Comparison of ENCODE assay signal across 8 mouse cellular contexts in the genomic region with DNA sequence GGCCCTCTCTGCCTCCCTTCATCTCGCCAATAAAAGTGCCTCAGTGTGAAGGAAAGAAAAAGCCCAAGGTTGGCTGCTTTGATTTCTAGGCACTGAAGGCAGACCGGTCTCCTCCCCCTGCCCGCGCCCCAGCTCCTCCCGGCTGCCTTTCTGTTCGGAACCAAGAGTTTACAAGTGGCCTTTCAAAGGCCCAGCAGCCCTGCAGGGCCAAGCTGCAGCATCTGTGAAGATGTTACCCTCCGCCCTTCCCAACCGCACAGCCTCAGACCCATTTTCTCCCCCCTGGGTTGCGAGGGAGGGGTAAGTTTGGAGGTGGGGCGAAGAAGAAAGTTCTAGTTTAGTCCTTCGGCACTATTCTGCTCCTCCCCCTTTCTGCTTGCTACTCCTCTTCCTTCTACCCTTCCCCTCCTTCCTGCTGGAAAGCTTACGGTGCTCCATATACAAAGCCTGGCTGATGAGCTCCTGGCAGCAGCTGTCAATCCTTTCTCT.
DNase-seq lines count a peak whose midpoint lies in the region; ATAC-seq and TF ChIP-seq lines count a peak whose summit lies in the region.

No protein-coding gene starts in this region.

- peak overlapping the region; percentile 86 for H3K27ac ChIP-seq in liver, adult 2 months (replicated peaks; ENCODE audit: insufficient read depth, low read depth, low read length)
- H3K27ac ChIP-seq in bone marrow macrophage, adult 2 months (ENCODE audit: insufficient read depth, low read depth, low read length) = peak overlapping the region; percentile 90
- H3K27ac ChIP-seq in heart, embryonic 16.5 days (ENCODE audit: low read length) = peak overlapping the region; percentile 99
- H3K27ac ChIP-seq in stomach, embryonic 14.5 days (ENCODE audit: low read length) = peak overlapping the region; percentile 95

- no peak for DNase-seq in liver, adult 2 months (ENCODE audit: extremely low read depth, low read depth, low spot score)
- DNase-seq in liver = no peak
- DNase-seq in lung, adult 2 months = no peak
- DNase-seq in spleen, postnatal 4 days (ENCODE audit: low spot score in 2 of 2) = no peak
- DNase-seq in kidney, postnatal 14 days = no peak

- no peak for TF ChIP-seq POLR2A in liver, adult 2 months (IDR thresholded peaks at IDR 0.05; ENCODE audit: extremely low read depth, insufficient read depth, low read length)
- TF ChIP-seq POLR2A in bone marrow macrophage, adult 2 months (IDR thresholded peaks at IDR 0.05; ENCODE audit: borderline replicate concordance, low read depth, low read length) = no peak
- TF ChIP-seq POLR2A in lung, adult 2 months (IDR thresholded peaks at IDR 0.05; ENCODE audit: borderline replicate concordance, extremely low read depth, low read depth, low read length) = peak; percentile 41; the same call in 1 of the 2 replicates

- TF ChIP-seq CTCF in liver, adult 2 months (IDR thresholded peaks at IDR 0.05; ENCODE audit: low read depth, low read length) = no peak
- TF ChIP-seq CTCF in bone marrow macrophage, adult 2 months (IDR thresholded peaks at IDR 0.05; ENCODE audit: low read depth, low read length) = no peak
- no peak for TF ChIP-seq CTCF in lung, adult 2 months (IDR thresholded peaks at IDR 0.05; ENCODE audit: insufficient read depth, low read length)

- no peaks in the 10 kb centered on the region for H3K27me3 ChIP-seq in liver, adult 2 months (ENCODE audit: control insufficient read depth, insufficient read depth, low read length)
- no peaks in the 10 kb centered on the region for H3K27me3 ChIP-seq in heart, embryonic 16.5 days (ENCODE audit: control insufficient read depth, insufficient read depth, low read length)
- H3K27me3 ChIP-seq in stomach, embryonic 14.5 days (ENCODE audit: control insufficient read depth, insufficient read depth, low read length) = no peaks in the 10 kb centered on the region

- H3K4me3 ChIP-seq in liver, adult 2 months (ENCODE audit: insufficient read depth, low read depth, low read length) = peak overlapping the region; percentile 32
- H3K4me3 ChIP-seq in bone marrow macrophage, adult 2 months (ENCODE audit: insufficient read depth, low read length) = peak overlapping the region; percentile 81
- H3K4me3 ChIP-seq in heart, embryonic 16.5 days (ENCODE audit: low read length) = peak overlapping the region; percentile 63
- peak overlapping the region; percentile 53 for H3K4me3 ChIP-seq in lung, adult 2 months (replicated peaks; ENCODE audit: extremely low read depth, low read depth, low read length)
- H3K4me3 ChIP-seq in stomach, embryonic 14.5 days (ENCODE audit: low read depth, low read length) = peak overlapping the region; percentile 40

- WGBS in liver, adult 2 months = 4% methylated on average over 12 of the region's 12 CpGs
- 2% methylated on average over 12 of the region's 12 CpGs for WGBS in heart, embryonic 16.5 days
- WGBS in lung, adult 2 months = under 1% methylated on average over 12 of the region's 12 CpGs
- WGBS in stomach, embryonic 14.5 days = 2% methylated on average over 12 of the region's 12 CpGs

- no peak; the same call in none of the 2 replicates for ATAC-seq in heart, embryonic 16.5 days (replicated peaks; ENCODE audit: extremely low read depth, insufficient read depth, low FRiP score)
- no peak for ATAC-seq in stomach, embryonic 14.5 days (ENCODE audit: insufficient number of reproducible peaks, insufficient read depth, low FRiP score, low read depth)

- peak overlapping the region; percentile 68 for H3K4me2 ChIP-seq in heart, embryonic 16.5 days (ENCODE audit: low read depth, low read length)
- H3K4me2 ChIP-seq in stomach, embryonic 14.5 days (replicated peaks; ENCODE audit: low read depth, low read length) = peak overlapping the region; percentile 39

- H3K9me3 ChIP-seq in heart, embryonic 16.5 days (replicated peaks; ENCODE audit: control insufficient read depth, low read length) = no peaks in the 10 kb centered on the region
- H3K9me3 ChIP-seq in stomach, embryonic 14.5 days (ENCODE audit: control insufficient read depth, low read depth, low read length) = no peaks in the 10 kb centered on the region

- H3K4me1 ChIP-seq in liver, adult 2 months (ENCODE audit: control insufficient read depth, insufficient read depth, low read length) = peaks cover 15% of the 10 kb centered on the region
- peaks cover 73% of the 10 kb centered on the region for H3K4me1 ChIP-seq in bone marrow macrophage, adult 2 months (ENCODE audit: control insufficient read depth, insufficient read depth, low read length)
- H3K4me1 ChIP-seq in heart, embryonic 16.5 days (ENCODE audit: control insufficient read depth, insufficient read depth, low read length) = peaks cover 21% of the 10 kb centered on the region
- peaks cover 10% of the 10 kb centered on the region for H3K4me1 ChIP-seq in lung, adult 2 months (ENCODE audit: control insufficient read depth, insufficient read depth, low read length)
- peaks cover 12% of the 10 kb centered on the region; the same call in 1 of the 2 replicates for H3K4me1 ChIP-seq in stomach, embryonic 14.5 days (ENCODE audit: control insufficient read depth, insufficient read depth, low read length)

- peak overlapping the region; percentile 29 for H3K9ac ChIP-seq in liver, adult 2 months (ENCODE audit: low read depth, low read length)
- H3K9ac ChIP-seq in heart, embryonic 16.5 days (ENCODE audit: low read length) = peak overlapping the region; percentile 75
- no peak overlapping the region; the same call in 1 of the 2 replicates for H3K9ac ChIP-seq in stomach, embryonic 14.5 days (replicated peaks; ENCODE audit: low read depth, low read length)

- no peaks in the 10 kb centered on the region for H3K36me3 ChIP-seq in liver, adult 2 months (ENCODE audit: control insufficient read depth, insufficient read depth, low read length)
- no peaks in the 10 kb centered on the region for H3K36me3 ChIP-seq in heart, embryonic 16.5 days (ENCODE audit: control insufficient read depth, insufficient read depth)
- no peaks in the 10 kb centered on the region for H3K36me3 ChIP-seq in stomach, embryonic 14.5 days (ENCODE audit: control insufficient read depth, insufficient read depth, low read length)

- no peaks in the 10 kb centered on the region for H3K79me2 ChIP-seq in liver, adult 2 months (ENCODE audit: control insufficient read depth, insufficient read depth, low read length)
